Mouse (Mus musculus) kidney, postnatal 36 days (tissue): Measurements from ENCODE around the gene Hnrnpa0.
"Not testable (repeated sequence)": the region's sequence is repeated elsewhere in the genome, so short reads cannot be mapped to it uniquely, and the experiment has no call there.

Experiments used
- DNase-seq, 2 experiments: peaks; one replicate each; pipeline ENCODE4 v3.0.0; 2021 to 2022; ENCODE audit warnings: mixed read lengths in 2 of 2

The Hnrnpa0 gene

GRCm38 (mm10) chr13:58128396-58128767 is at the start of gene Hnrnpa0:
Gene Hnrnpa0 (minus strand): TSS chr13:58128556.
- peak; percentile 94 to 97 for DNase-seq

- DNase-seq = peak; percentile 96 to 97
Observed at GRCm38 (mm10) chr13:58177511-58178208, 49.3 kb upstream of the Hnrnpa0 start.

- DNase-seq = peak in 1 of 2 experiments; percentile 19
Observed at GRCm38 (mm10) chr13:58176105-58176504, 47.7 kb upstream of the Hnrnpa0 start.

GRCm38 (mm10) chr13:58168119-58168518 is 39.8 kb upstream of the Hnrnpa0 start:
- no peak for DNase-seq

GRCm38 (mm10) chr13:58163343-58163742 is 35.0 kb upstream of the Hnrnpa0 start:
- DNase-seq = no peak

- DNase-seq = no peak
Observed at GRCm38 (mm10) chr13:58160761-58161160, 32.4 kb upstream of the Hnrnpa0 start.

- peak; percentile 87 to 94 for DNase-seq
Observed at GRCm38 (mm10) chr13:58158099-58158912, 29.9 kb upstream of the Hnrnpa0 start.

GRCm38 (mm10) chr13:58157447-58158098 is 29.2 kb upstream of the Hnrnpa0 start, which contains the start of gene Idnk:
Gene Idnk (plus strand): TSS chr13:58157649.
- DNase-seq = peak; percentile 92 to 97

GRCm38 (mm10) chr13:58157036-58157435 is 28.7 kb upstream of the Hnrnpa0 start:
- no peak for DNase-seq

GRCm38 (mm10) chr13:58156031-58156430 is 27.7 kb upstream of the Hnrnpa0 start:
- DNase-seq = peak in 1 of 2 experiments; percentile 19

GRCm38 (mm10) chr13:58150442-58150841 is 22.1 kb upstream of the Hnrnpa0 start:
- DNase-seq = no peak

- DNase-seq = no peak
Observed at GRCm38 (mm10) chr13:58149629-58150028, 21.3 kb upstream of the Hnrnpa0 start.

GRCm38 (mm10) chr13:58149033-58149558 is 20.7 kb upstream of the Hnrnpa0 start:
- DNase-seq = peak; percentile 19 to 24

GRCm38 (mm10) chr13:58148256-58148831 is 20.0 kb upstream of the Hnrnpa0 start:
- peak; percentile 40 to 58 for DNase-seq

- DNase-seq = no peak
Observed at GRCm38 (mm10) chr13:58147760-58148159, 19.4 kb upstream of the Hnrnpa0 start.

GRCm38 (mm10) chr13:58146603-58147002 is 18.2 kb upstream of the Hnrnpa0 start:
- not testable (repeated sequence) for DNase-seq

GRCm38 (mm10) chr13:58131692-58132091 is 3.3 kb upstream of the Hnrnpa0 start:
- DNase-seq = no peak

- DNase-seq = no peak
Observed at GRCm38 (mm10) chr13:58129687-58130246, 1.4 kb upstream of the Hnrnpa0 start.

- DNase-seq = peak; percentile 97
Observed at GRCm38 (mm10) chr13:58128768-58129671, 664 bp upstream of the Hnrnpa0 start.

GRCm38 (mm10) chr13:58127766-58128361 is 492 bp downstream of the Hnrnpa0 start:
- DNase-seq = peak in 1 of 2 experiments; percentile 63
